Comparison of ENCODE assay signal across 12 mouse cellular contexts in the genomic region with DNA sequence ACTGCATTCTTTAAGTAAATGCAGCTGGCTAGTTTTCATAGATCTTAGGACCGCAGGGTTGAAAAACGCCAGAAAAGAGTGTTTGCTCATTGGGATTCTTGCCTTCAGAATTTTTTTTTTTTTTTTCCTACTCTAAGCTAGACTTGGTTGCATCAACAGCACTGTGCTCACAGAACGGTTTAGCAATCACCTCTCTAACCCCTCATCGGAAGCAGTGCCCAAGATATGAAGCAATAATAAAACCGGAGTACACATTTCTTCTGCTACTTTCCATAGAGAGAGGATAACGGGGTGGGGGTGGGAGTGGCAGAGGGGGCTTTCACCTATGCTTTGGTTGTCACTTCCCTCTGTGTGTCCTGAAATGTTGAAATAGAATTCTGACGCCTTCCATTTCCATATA. TPM values are rescaled to one million over a fixed set of nuclear protein-coding genes. Genes with fewer than 3 reads are reported as not detected.
A peak's percentile ranks its signal among the peaks of the same experiment; 100 is the strongest.
DNase-seq lines count a peak whose midpoint lies in the region; ATAC-seq lines count a peak whose summit lies in the region.
"Had no signal": no experiment of that assay in that cellular context is flagged by ENCODE, and none has a peak within 500 bp of the region (broad histone marks: within the 10 kb centered on the region; RNA-seq: fewer than 3 reads in every experiment).

No protein-coding gene starts in this region.

- H3K9me3 ChIP-seq in embryonic facial prominence, embryonic 13.5 days = no peaks in the 10 kb centered on the region
- H3K9me3 ChIP-seq in embryonic facial prominence, embryonic 10.5 days = no peaks in the 10 kb centered on the region
- no peaks in the 10 kb centered on the region for H3K9me3 ChIP-seq in kidney, embryonic 15.5 days (replicated peaks)
- H3K9me3 ChIP-seq in liver, embryonic 15.5 days (replicated peaks) = no peaks in the 10 kb centered on the region

- no peak overlapping the region for H3K27ac ChIP-seq in embryonic facial prominence, embryonic 13.5 days
- H3K27ac ChIP-seq in embryonic facial prominence, embryonic 10.5 days (replicated peaks) = no peak overlapping the region
- no peak overlapping the region for H3K27ac ChIP-seq in kidney, embryonic 15.5 days
- no peak overlapping the region for H3K27ac ChIP-seq in liver, embryonic 15.5 days (replicated peaks)

- H3K4me3 ChIP-seq in embryonic facial prominence, embryonic 13.5 days = no peak overlapping the region
- no peak overlapping the region for H3K4me3 ChIP-seq in embryonic facial prominence, embryonic 10.5 days
- H3K4me3 ChIP-seq in kidney, embryonic 15.5 days (replicated peaks) = no peak overlapping the region
- no peak overlapping the region for H3K4me3 ChIP-seq in liver, embryonic 15.5 days (replicated peaks)

- no peaks in the 10 kb centered on the region for H3K27me3 ChIP-seq in embryonic facial prominence, embryonic 13.5 days
- H3K27me3 ChIP-seq in embryonic facial prominence, embryonic 10.5 days (replicated peaks; ENCODE audit: low read depth, poor library complexity, severe bottlenecking) = no peaks in the 10 kb centered on the region
- no peaks in the 10 kb centered on the region for H3K27me3 ChIP-seq in kidney, embryonic 15.5 days
- no peaks in the 10 kb centered on the region for H3K27me3 ChIP-seq in liver, embryonic 15.5 days

- DNase-seq in embryonic facial prominence, embryonic 10.5 days (ENCODE audit: low spot score) = no peak
- DNase-seq in kidney, adult 8-10 months = no peak
- peak; percentile 50 for DNase-seq in adipocyte (ENCODE audit: low spot score)
- DNase-seq in thymus, postnatal 0 days (ENCODE audit: low spot score) = no peak
- DNase-seq in frontal cortex, postnatal 36 days (ENCODE audit: low spot score in 2 of 2) = no peak
- DNase-seq: cerebellum, postnatal 14 days had no signal

- H3K9ac ChIP-seq in embryonic facial prominence, embryonic 13.5 days = no peak overlapping the region
- H3K9ac ChIP-seq in kidney, embryonic 15.5 days = no peak overlapping the region
- H3K9ac ChIP-seq in liver, embryonic 15.5 days = no peak overlapping the region

- no peaks in the 10 kb centered on the region for H3K36me3 ChIP-seq in embryonic facial prominence, embryonic 13.5 days
- no peaks in the 10 kb centered on the region for H3K36me3 ChIP-seq in embryonic facial prominence, embryonic 10.5 days (replicated peaks)
- H3K36me3 ChIP-seq in kidney, embryonic 15.5 days = no peaks in the 10 kb centered on the region
- no peaks in the 10 kb centered on the region for H3K36me3 ChIP-seq in liver, embryonic 15.5 days (replicated peaks)

- H3K4me1 ChIP-seq in embryonic facial prominence, embryonic 13.5 days = no peaks in the 10 kb centered on the region; the same call in 1 of the 2 replicates
- H3K4me1 ChIP-seq in embryonic facial prominence, embryonic 10.5 days = no peaks in the 10 kb centered on the region
- 0 out of 2 replicates have a peak, but pooled peaks cover 2% of the 10 kb centered on the region for H3K4me1 ChIP-seq in kidney, embryonic 15.5 days
- H3K4me1 ChIP-seq in liver, embryonic 15.5 days (replicated peaks) = peaks cover 28% of the 10 kb centered on the region

- ATAC-seq in embryonic facial prominence, embryonic 13.5 days (ENCODE audit: insufficient number of reproducible peaks, insufficient read depth, low FRiP score, low TSS enrichment, low read depth) = no peak
- ATAC-seq in kidney, embryonic 15.5 days (replicated peaks; ENCODE audit: low FRiP score) = no peak
- ATAC-seq in liver, embryonic 15.5 days (ENCODE audit: insufficient read depth) = no peak
- ATAC-seq: activated CD4-positive, CD25-positive, alpha-beta regulatory T cell, adult 4 months had no signal

- H3K4me2 ChIP-seq in embryonic facial prominence, embryonic 13.5 days = peak overlapping the region; percentile 5; the same call in 1 of the 2 replicates
- 0 out of 2 replicates have a peak overlapping the region, but pooled peaks have one; percentile 16 for H3K4me2 ChIP-seq in kidney, embryonic 15.5 days
- H3K4me2 ChIP-seq in liver, embryonic 15.5 days = peak overlapping the region; percentile 23

- WGBS in embryonic facial prominence, embryonic 13.5 days = 53% methylated on average over 7 of the region's 7 CpGs
- WGBS in embryonic facial prominence, embryonic 10.5 days = 62% methylated on average over 7 of the region's 7 CpGs
- WGBS in kidney, embryonic 15.5 days = 63% methylated on average over 7 of the region's 7 CpGs
- 38% methylated on average over 7 of the region's 7 CpGs for WGBS in liver, embryonic 15.5 days (ENCODE audit: insufficient replicate concordance)

RNA-seq across cellular contexts. Expression of a gene that starts 5.7 kb away (rescaled TPM):
- polyA plus RNA-seq in embryonic facial prominence, embryonic 13.5 days (2015; fragmentation: Nextera tagmentation; extraction: Ambion mirVana) = not detected in 2 replicates
- polyA plus RNA-seq in embryonic facial prominence, embryonic 10.5 days (2016; fragmentation: Nextera tagmentation; extraction: Ambion mirVana) = not detected in 2 replicates
- not detected in 2 replicates for polyA plus RNA-seq in kidney, embryonic 15.5 days (2015; fragmentation: Nextera tagmentation; extraction: Ambion mirVana)
- polyA plus RNA-seq in liver, embryonic 15.5 days (2015; fragmentation: Nextera tagmentation; extraction: Ambion mirVana) = not detected in 2 replicates
- not detected in 2 replicates for polyA plus RNA-seq in thymus, postnatal 0 days (2015; fragmentation: Nextera tagmentation; extraction: Ambion mirVana)
- polyA plus RNA-seq: activated CD4-positive, CD25-positive, alpha-beta regulatory T cell, adult 4 months; large intestine, adult 2 months; neural tube, embryonic 11.5 days had no signal

RNA-seq across cellular contexts. Expression of a gene that starts 14.0 kb away (rescaled TPM):
- 0.67 and 0.90 TPM in 2 replicates for polyA plus RNA-seq in embryonic facial prominence, embryonic 13.5 days (2015; fragmentation: Nextera tagmentation; extraction: Ambion mirVana)
- 0.10 and 0.22 TPM in 2 replicates for polyA plus RNA-seq in embryonic facial prominence, embryonic 10.5 days (2016; fragmentation: Nextera tagmentation; extraction: Ambion mirVana)
- 0.53 and 0.59 TPM in 2 replicates for polyA plus RNA-seq in kidney, embryonic 15.5 days (2015; fragmentation: Nextera tagmentation; extraction: Ambion mirVana)
- polyA plus RNA-seq in liver, embryonic 15.5 days (2015; fragmentation: Nextera tagmentation; extraction: Ambion mirVana) = 0.03 and 0.12 TPM in 2 replicates
- 0.36 and 0.48 TPM in 2 replicates for polyA plus RNA-seq in thymus, postnatal 0 days (2015; fragmentation: Nextera tagmentation; extraction: Ambion mirVana)

RNA-seq across cellular contexts. Expression of a gene that starts 33.6 kb away (rescaled TPM):
- 13.5 and 14.0 TPM in 2 replicates for polyA plus RNA-seq in embryonic facial prominence, embryonic 13.5 days (2015; fragmentation: Nextera tagmentation; extraction: Ambion mirVana)
- polyA plus RNA-seq in embryonic facial prominence, embryonic 10.5 days (2016; fragmentation: Nextera tagmentation; extraction: Ambion mirVana) = 8.7 and 9.4 TPM in 2 replicates
- 12.3 and 12.5 TPM in 2 replicates for polyA plus RNA-seq in kidney, embryonic 15.5 days (2015; fragmentation: Nextera tagmentation; extraction: Ambion mirVana)
- 14.8 and 16.7 TPM in 2 replicates for polyA plus RNA-seq in liver, embryonic 15.5 days (2015; fragmentation: Nextera tagmentation; extraction: Ambion mirVana)
- 10.7 and 11.1 TPM in 2 replicates for polyA plus RNA-seq in thymus, postnatal 0 days (2015; fragmentation: Nextera tagmentation; extraction: Ambion mirVana)

RNA-seq across cellular contexts. Expression of a gene that starts 34.3 kb away (rescaled TPM):
- polyA plus RNA-seq in embryonic facial prominence, embryonic 13.5 days (2015; fragmentation: Nextera tagmentation; extraction: Ambion mirVana) = 6.5 and 7.7 TPM in 2 replicates
- polyA plus RNA-seq in embryonic facial prominence, embryonic 10.5 days (2016; fragmentation: Nextera tagmentation; extraction: Ambion mirVana) = 6.3 and 6.4 TPM in 2 replicates
- 5.9 and 6.1 TPM in 2 replicates for polyA plus RNA-seq in kidney, embryonic 15.5 days (2015; fragmentation: Nextera tagmentation; extraction: Ambion mirVana)
- 3.1 and 3.5 TPM in 2 replicates for polyA plus RNA-seq in liver, embryonic 15.5 days (2015; fragmentation: Nextera tagmentation; extraction: Ambion mirVana)
- 8.6 and 9.5 TPM in 2 replicates for polyA plus RNA-seq in thymus, postnatal 0 days (2015; fragmentation: Nextera tagmentation; extraction: Ambion mirVana)
